In the genomic region with DNA sequence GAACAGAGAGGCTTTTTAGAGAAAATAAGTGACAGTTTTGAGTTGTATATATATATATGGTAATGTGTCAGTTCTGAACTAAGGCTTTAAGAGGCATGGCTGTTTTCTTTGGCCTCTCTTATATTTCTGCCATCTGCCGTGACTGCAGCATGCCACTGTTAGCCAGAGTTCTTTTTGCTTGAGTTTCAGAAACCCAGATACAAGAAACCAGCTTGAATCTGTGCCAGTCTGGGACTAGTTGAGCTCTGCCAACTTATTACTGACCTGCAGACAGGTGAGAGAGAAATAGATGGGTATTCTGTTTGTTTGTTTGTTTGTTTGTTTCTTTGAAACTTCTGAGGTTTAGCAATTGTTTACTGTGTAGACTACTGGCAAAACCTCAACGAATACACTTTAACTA, we compare ENCODE assay signal across 21 mouse cellular contexts. TPM values are rescaled to one million over a fixed set of nuclear protein-coding genes. Genes with fewer than 3 reads are reported as not detected.
DNase-seq lines count a peak whose midpoint lies in the region; ATAC-seq and TF ChIP-seq lines count a peak whose summit lies in the region.
"Had no signal": no experiment of that assay in that cellular context is flagged by ENCODE, and none has a peak within 500 bp of the region (broad histone marks: within the 10 kb centered on the region; RNA-seq: fewer than 3 reads in every experiment).

No protein-coding gene starts in this region.

- no peak for ATAC-seq in forebrain, embryonic 15.5 days (replicated peaks)
- no peak for ATAC-seq in forebrain, embryonic 11.5 days (replicated peaks; ENCODE audit: low FRiP score)

- H3K27me3 ChIP-seq in forebrain, embryonic 15.5 days, result no peaks in the 10 kb centered on the region
- no peaks in the 10 kb centered on the region for H3K27me3 ChIP-seq in forebrain, embryonic 11.5 days (ENCODE audit: control insufficient read depth, insufficient read depth, low read length)
- H3K27me3 ChIP-seq: embryonic facial prominence, embryonic 13.5 days; embryonic facial prominence, embryonic 15.5 days had no signal

- H3K9me3 ChIP-seq in forebrain, embryonic 15.5 days, result no peaks in the 10 kb centered on the region
- no peaks in the 10 kb centered on the region for H3K9me3 ChIP-seq in forebrain, embryonic 11.5 days (ENCODE audit: control insufficient read depth, low read length)
- H3K9me3 ChIP-seq: embryonic facial prominence, embryonic 13.5 days; embryonic facial prominence, embryonic 15.5 days; forebrain, embryonic 10.5 days had no signal

- H3K4me1 ChIP-seq in forebrain, embryonic 15.5 days, result peaks cover 3% of the 10 kb centered on the region; the same call in 1 of the 2 replicates
- H3K4me1 ChIP-seq in forebrain, embryonic 11.5 days (replicated peaks; ENCODE audit: control insufficient read depth, insufficient read depth, low read length), result no peaks in the 10 kb centered on the region
- H3K4me1 ChIP-seq: embryonic facial prominence, embryonic 13.5 days; embryonic facial prominence, embryonic 15.5 days; forebrain, embryonic 10.5 days had no signal

- no peak overlapping the region for H3K4me2 ChIP-seq in forebrain, embryonic 15.5 days (replicated peaks)
- no peak overlapping the region for H3K4me2 ChIP-seq in forebrain, embryonic 11.5 days (ENCODE audit: low read depth, low read length, severe bottlenecking)
- H3K4me2 ChIP-seq: embryonic facial prominence, embryonic 13.5 days; embryonic facial prominence, embryonic 15.5 days had no signal

- peak; percentile 30 to 57 for DNase-seq in cerebellum, postnatal 14 days
- no peak for DNase-seq in cerebellum, adult 9-10 months
- DNase-seq in forebrain, embryonic 11.5 days (ENCODE audit: low spot score), result no peak
- DNase-seq in layer of hippocampus, adult 2 months (ENCODE audit: low spot score in 2 of 2), result no peak
- DNase-seq in layer of hippocampus, postnatal 25 days (ENCODE audit: extremely low spot score in 1 of 2, low spot score in 1 of 2), result no peak
- DNase-seq in brain, embryonic 14.5 days (ENCODE audit: low read depth), result peak; percentile 42
- DNase-seq in lung, postnatal 25 days (ENCODE audit: low spot score), result no peak
- DNase-seq: adrenal gland, adult 2 months; adrenal gland, postnatal 10 days; adrenal gland, postnatal 25 days; cerebellum, adult 11-12 months; cerebellum, adult 2 months; cerebellum, adult 9-11 months; cerebellum, postnatal 36 days; embryo, embryonic 11 days; gastrocnemius, adult 2 months had no signal

- TF ChIP-seq POLR2A in brain, embryonic 14.5 days (IDR thresholded peaks at IDR 0.05; ENCODE audit: borderline replicate concordance, extremely low read depth, insufficient read depth, insufficient read length, poor library complexity, severe bottlenecking), result no peak

- H3K9ac ChIP-seq in forebrain, embryonic 15.5 days (replicated peaks), result no peak overlapping the region
- H3K9ac ChIP-seq in forebrain, embryonic 11.5 days (ENCODE audit: low read length), result no peak overlapping the region
- H3K9ac ChIP-seq: embryonic facial prominence, embryonic 13.5 days; embryonic facial prominence, embryonic 15.5 days had no signal

- H3K36me3 ChIP-seq in forebrain, embryonic 15.5 days, result no peaks in the 10 kb centered on the region
- H3K36me3 ChIP-seq in forebrain, embryonic 11.5 days (ENCODE audit: control insufficient read depth, insufficient read depth, low read length), result no peaks in the 10 kb centered on the region
- H3K36me3 ChIP-seq: embryonic facial prominence, embryonic 13.5 days; embryonic facial prominence, embryonic 15.5 days; forebrain, embryonic 10.5 days had no signal

- 58% methylated on average over 2 of the region's 2 CpGs for WGBS in forebrain, embryonic 15.5 days
- 89% methylated on average over 2 of the region's 2 CpGs for WGBS in forebrain, embryonic 11.5 days

- H3K27ac ChIP-seq in forebrain, embryonic 15.5 days (replicated peaks), result 0 out of 2 replicates have a peak overlapping the region, but pooled peaks have one; percentile 38
- no peak overlapping the region for H3K27ac ChIP-seq in forebrain, embryonic 11.5 days (ENCODE audit: low read depth, low read length)
- peak overlapping the region; percentile 78; the same call in 1 of the 2 replicates for H3K27ac ChIP-seq in layer of hippocampus, adult 2 months
- H3K27ac ChIP-seq: embryonic facial prominence, embryonic 13.5 days; embryonic facial prominence, embryonic 15.5 days; forebrain, embryonic 10.5 days; gastrocnemius, adult 2 months had no signal

- TF ChIP-seq CTCF in layer of hippocampus, adult 2 months (conservative IDR thresholded peaks at IDR 0.05), result no peak
- TF ChIP-seq CTCF in brain, embryonic 14.5 days (IDR thresholded peaks at IDR 0.05; ENCODE audit: borderline replicate concordance, extremely low read depth, insufficient read depth, insufficient read length), result no peak

- H3K4me3 ChIP-seq in forebrain, embryonic 15.5 days, result no peak overlapping the region
- H3K4me3 ChIP-seq in forebrain, embryonic 11.5 days (ENCODE audit: low read depth, low read length), result no peak overlapping the region
- no peak overlapping the region for H3K4me3 ChIP-seq in layer of hippocampus, adult 2 months
- H3K4me3 ChIP-seq: embryonic facial prominence, embryonic 13.5 days; embryonic facial prominence, embryonic 15.5 days; erythroblast, embryonic 14.5 days; forebrain, embryonic 10.5 days; gastrocnemius, adult 2 months had no signal

RNA-seq across cellular contexts. Expression of gene Paqr3, which starts 23.9 kb away (rescaled TPM):
- 21.7 and 22.1 TPM in 2 replicates for polyA plus RNA-seq in forebrain, embryonic 15.5 days (2015; fragmentation: Nextera tagmentation; extraction: Ambion mirVana)
- polyA plus RNA-seq in forebrain, embryonic 11.5 days (2014; fragmentation: Nextera tagmentation; extraction: Ambion mirVana), result 12.3 and 14.0 TPM in 2 replicates
- total RNA-seq in layer of hippocampus, adult 2 months (2021), result 10 to 100 TPM; 29.8 to 31.8 TPM
- total RNA-seq in layer of hippocampus, postnatal 25 days (2021), result 10 to 100 TPM; 29.4 to 33.2 TPM
- polyA plus RNA-seq in brain, embryonic 14.5 days (2012; rRNA removed), result 31.9 and 33.9 TPM in 2 replicates

Comparison
In these comparisons a context has a peak if more than half of its experiments do, and no peak if none do; other contexts are left out.
1. DNase-seq: peak in cerebellum, postnatal 14 days (2 of 2) and brain, embryonic 14.5 days (single experiment); none in cerebellum, adult 9-10 months (single experiment), forebrain, embryonic 11.5 days (single experiment), layer of hippocampus, adult 2 months (0 of 2), layer of hippocampus, postnatal 25 days (0 of 2) and lung, postnatal 25 days (single experiment).